Mouse (Mus musculus) regulatory T cell (primary cell): ENCODE data around the gene Pdlim4.

Experiments
- in situ Hi-C: fragments of 300-600 bp; cut with MboI, MseI; formaldehyde crosslinking; loops from one replicate; pipeline ENCODE4 v1.15.1; 2025; ENCODE audit warnings: high pct_unique_total_duplicates

Gene Pdlim4

GRCm38 (mm10) chr11:54068520-54069371 is at the start of gene Pdlim4:
Pdlim4 (minus strand) TSS chr11:54069014.
- in situ Hi-C loops = no loop called here

GRCm38 (mm10) chr11:54117096-54117495 is 48.3 kb upstream of the Pdlim4 start:
- in situ Hi-C loops = loop anchor here (5.0 kb wide), 1 partner anchor 140 kb away; no protein-coding TSS in a partner anchor

GRCm38 (mm10) chr11:54116406-54116805 is 47.6 kb upstream of the Pdlim4 start:
- in situ Hi-C loops = loop anchor here (5.0 kb wide), 1 partner anchor 141 kb away; no protein-coding TSS in a partner anchor

- in situ Hi-C loops = loop anchor here (5.0 kb wide), 1 partner anchor 141 kb away; no protein-coding TSS in a partner anchor
Measured at GRCm38 (mm10) chr11:54115911-54116310, 47.1 kb upstream of the Pdlim4 start.

GRCm38 (mm10) chr11:54115301-54115700 is 46.5 kb upstream of the Pdlim4 start:
- in situ Hi-C loops = loop anchor here (5.0 kb wide), 1 partner anchor 142 kb away; no protein-coding TSS in a partner anchor

- in situ Hi-C loops = loop anchor here (5.0 kb wide), 1 partner anchor 143 kb away; no protein-coding TSS in a partner anchor
Measured at GRCm38 (mm10) chr11:54114746-54115145, 45.9 kb upstream of the Pdlim4 start.

GRCm38 (mm10) chr11:54113352-54113751 is 44.5 kb upstream of the Pdlim4 start:
- in situ Hi-C loops = no loop called here

GRCm38 (mm10) chr11:54112920-54113319 is 44.1 kb upstream of the Pdlim4 start:
- in situ Hi-C loops = no loop called here

GRCm38 (mm10) chr11:54111976-54112741 is 43.3 kb upstream of the Pdlim4 start:
- in situ Hi-C loops = no loop called here

GRCm38 (mm10) chr11:54111291-54111690 is 42.5 kb upstream of the Pdlim4 start:
- in situ Hi-C loops = no loop called here

- in situ Hi-C loops = loop anchor here (5.0 kb wide), 1 partner anchor 107 kb away; no protein-coding TSS in a partner anchor
Measured at GRCm38 (mm10) chr11:54108894-54109293, 40.1 kb upstream of the Pdlim4 start.

GRCm38 (mm10) chr11:54108131-54108530 is 39.3 kb upstream of the Pdlim4 start:
- in situ Hi-C loops = loop anchor here (5.0 kb wide), 1 partner anchor 106 kb away; no protein-coding TSS in a partner anchor

- in situ Hi-C loops = loop anchor here (5.0 kb wide), 1 partner anchor 105 kb away; no protein-coding TSS in a partner anchor
Measured at GRCm38 (mm10) chr11:54107239-54107638, 38.4 kb upstream of the Pdlim4 start.

GRCm38 (mm10) chr11:54106676-54107075 is 37.9 kb upstream of the Pdlim4 start:
- in situ Hi-C loops = loop anchor here (5.0 kb wide), 1 partner anchor 104 kb away; no protein-coding TSS in a partner anchor

- in situ Hi-C loops = loop anchor here (5.0 kb wide), 1 partner anchor 103 kb away; no protein-coding TSS in a partner anchor
Measured at GRCm38 (mm10) chr11:54105011-54105410, 36.2 kb upstream of the Pdlim4 start.

- in situ Hi-C loops = no loop called here
Measured at GRCm38 (mm10) chr11:54102706-54103449, 34.1 kb upstream of the Pdlim4 start.

- in situ Hi-C loops = no loop called here
Measured at GRCm38 (mm10) chr11:54101701-54102100, 32.9 kb upstream of the Pdlim4 start.

GRCm38 (mm10) chr11:54100692-54101591 is 32.1 kb upstream of the Pdlim4 start:
- in situ Hi-C loops = no loop called here

GRCm38 (mm10) chr11:54100045-54100691 is 31.4 kb upstream of the Pdlim4 start, which contains the start of gene P4ha2:
P4ha2 (plus strand) TSS chr11:54100095.
- in situ Hi-C loops = no loop called here
